In the genomic region with DNA sequence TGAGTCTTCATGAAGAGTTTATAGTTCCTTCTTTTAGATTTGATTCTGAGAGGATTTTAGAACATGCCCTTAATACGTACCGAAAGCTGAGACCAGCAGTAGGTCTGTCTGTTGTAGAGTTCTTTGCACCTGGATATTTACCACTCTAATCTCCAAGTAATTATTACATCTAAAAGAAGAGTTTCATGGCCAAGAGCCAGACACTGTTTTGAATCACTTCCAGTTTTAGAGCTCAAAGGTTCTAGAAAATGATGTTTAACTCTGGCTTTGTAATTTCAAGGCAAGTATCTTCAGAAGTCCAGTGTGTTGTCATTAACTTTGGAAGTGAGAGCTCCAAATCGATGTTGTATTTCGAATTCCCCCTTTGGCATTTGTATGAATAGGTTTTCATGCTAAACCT, we compare ENCODE assay signal across 18 mouse cellular contexts.
"Had no signal": no experiment of that assay in that cellular context is flagged by ENCODE, and none has a peak within 500 bp of the region (broad histone marks: within the 10 kb centered on the region; RNA-seq: fewer than 3 reads in every experiment).

No protein-coding gene starts in this region.

- H3K4me3 ChIP-seq: midbrain, embryonic 10.5 days; midbrain, embryonic 12.5 days; myocyte; neural tube, embryonic 13.5 days; neural tube, embryonic 15.5 days had no signal

- H3K9ac ChIP-seq: lung, embryonic 14.5 days; midbrain, embryonic 12.5 days; neural tube, embryonic 13.5 days; neural tube, embryonic 15.5 days had no signal

- DNase-seq: lung, embryonic 14.5 days; lung, postnatal 10 days; lung, postnatal 4 days; midbrain, embryonic 14.5 days; retina, postnatal 1 day; right cerebral cortex, adult 18-20 months; right cerebral cortex, postnatal 25 days; right cerebral cortex, postnatal 4 days; spleen, adult 18-20 months; thymus, adult 18-20 months; thymus, postnatal 14 days; thymus, postnatal 36 days had no signal

- H3K27me3 ChIP-seq: midbrain, embryonic 12.5 days; neural tube, embryonic 13.5 days; neural tube, embryonic 15.5 days had no signal

- H3K9me3 ChIP-seq: midbrain, embryonic 10.5 days; midbrain, embryonic 12.5 days; neural tube, embryonic 13.5 days; neural tube, embryonic 15.5 days had no signal

- ATAC-seq: midbrain, embryonic 16.5 days had no signal

- H3K36me3 ChIP-seq: midbrain, embryonic 10.5 days; midbrain, embryonic 12.5 days; neural tube, embryonic 13.5 days; neural tube, embryonic 15.5 days had no signal

- H3K4me2 ChIP-seq: lung, embryonic 14.5 days; midbrain, embryonic 12.5 days; neural tube, embryonic 13.5 days; neural tube, embryonic 15.5 days had no signal

- H3K4me1 ChIP-seq: midbrain, embryonic 10.5 days; midbrain, embryonic 12.5 days; neural tube, embryonic 13.5 days; neural tube, embryonic 15.5 days had no signal

- H3K27ac ChIP-seq: midbrain, embryonic 10.5 days; midbrain, embryonic 12.5 days; neural tube, embryonic 13.5 days; neural tube, embryonic 15.5 days had no signal
